Mouse (Mus musculus) gastrocnemius, adult 2 months (tissue): Measurements from ENCODE around the gene Lhfpl2. TPM values are rescaled to one million over a fixed set of nuclear protein-coding genes. Genes with fewer than 3 reads are reported as not detected.
A peak's percentile ranks its signal among the peaks of the same experiment; 100 is the strongest.

Experiments used
- DNase-seq: peaks from one replicate; pipeline ENCODE4 v3.0.0; 2022
- H3K27ac ChIP-seq: fragments of 200-600 bp; 2 replicates; pipeline ENCODE4 v1.8.1; 2022; ENCODE audit warnings: mild to moderate bottlenecking
- H3K4me3 ChIP-seq: fragments of 200-600 bp; 2 replicates; pipeline ENCODE4 v1.8.1; 2022; ENCODE audit warnings: mild to moderate bottlenecking, moderate library complexity
- CTCF ChIP-seq: fragments of 200-600 bp; IDR thresholded peaks from 2 replicates; pipeline ENCODE4 v1.8.1; 2022; ENCODE audit warnings: antibody characterized with exemption, mild to moderate bottlenecking, moderate library complexity
- intact Hi-C: fragments of 180-260 bp; cut with DNase I; formaldehyde crosslinking; loops from one replicate; pipeline ENCODE4 v1.15.1; 2025
- total RNA-seq, 2 experiments: library from RNA; stranded (reverse); gene quantifications; 2 replicates each; pipeline ENCODE4 v1.2.3; 2021

Lhfpl2 gene
- total RNA-seq, 2 experiments from 2014 or later: 1.5 to 4.2 TPM

- H3K27ac ChIP-seq: peak overlapping the region; percentile 77
- peak; percentile 83 for DNase-seq
- H3K4me3 ChIP-seq: peak overlapping the region; percentile 63
- no peak for TF ChIP-seq CTCF
- intact Hi-C loops: no loop called here
Observed at GRCm38 (mm10) chr13:94178401-94179040, 120.9 kb downstream of the Lhfpl2 start.

- intact Hi-C loops: no loop called here
- no peak for TF ChIP-seq CTCF
- DNase-seq: no peak
Observed at GRCm38 (mm10) chr13:94180477-94181420, 123.2 kb downstream of the Lhfpl2 start.

GRCm38 (mm10) chr13:94182026-94182425 lies 124.4 kb downstream of the Lhfpl2 start:
- no peak overlapping the region for H3K27ac ChIP-seq
- intact Hi-C loops: no loop called here
- no peak for TF ChIP-seq CTCF
- H3K4me3 ChIP-seq: no peak overlapping the region
- no peak for DNase-seq

More at GRCm38 (mm10) chr13:94180477-94181420, 123.2 kb downstream of the Lhfpl2 start:
- no peak overlapping the region for H3K4me3 ChIP-seq
- H3K27ac ChIP-seq: no peak overlapping the region

- Histone ChIP-seq H3K4me3 (no peak overlapping the region), H3K27ac (peak overlapping the region; percentile 82)
- intact Hi-C loops: no loop called here
- DNase-seq: peak; percentile 73
- TF ChIP-seq CTCF: no peak
Observed at GRCm38 (mm10) chr13:94183372-94184021, 125.9 kb downstream of the Lhfpl2 start.

GRCm38 (mm10) chr13:94184726-94185456 lies 127.3 kb downstream of the Lhfpl2 start:
- no peak for TF ChIP-seq CTCF
- intact Hi-C loops: no loop called here
- Histone ChIP-seq H3K27ac (peak overlapping the region; percentile 82), H3K4me3 (no peak overlapping the region)
- no peak for DNase-seq

GRCm38 (mm10) chr13:94185631-94186030 lies 128.0 kb downstream of the Lhfpl2 start:
- no peak for DNase-seq
- no peak for TF ChIP-seq CTCF
- intact Hi-C loops: no loop called here
- Histone ChIP-seq H3K4me3 (no peak overlapping the region), H3K27ac (peak overlapping the region; percentile 59)

GRCm38 (mm10) chr13:94188200-94189086 lies 130.8 kb downstream of the Lhfpl2 start:
- DNase-seq: no peak
- no peak for TF ChIP-seq CTCF
- intact Hi-C loops: no loop called here
- Histone ChIP-seq H3K27ac (no peak overlapping the region), H3K4me3 (no peak overlapping the region)

GRCm38 (mm10) chr13:94190386-94190785 lies 132.8 kb downstream of the Lhfpl2 start:
- intact Hi-C loops: no loop called here
- Histone ChIP-seq H3K27ac (no peak overlapping the region), H3K4me3 (no peak overlapping the region)
- DNase-seq: no peak
- no peak for TF ChIP-seq CTCF

GRCm38 (mm10) chr13:94193227-94193626 lies 135.6 kb downstream of the Lhfpl2 start:
- H3K27ac ChIP-seq: no peak overlapping the region
- DNase-seq: no peak
- H3K4me3 ChIP-seq: no peak overlapping the region
- no peak for TF ChIP-seq CTCF
- intact Hi-C loops: no loop called here

- TF ChIP-seq CTCF: no peak
- intact Hi-C loops: no loop called here
- DNase-seq: no peak
- no peak overlapping the region for H3K4me3 ChIP-seq
- no peak overlapping the region for H3K27ac ChIP-seq
Observed at GRCm38 (mm10) chr13:94198616-94199015, 141.0 kb downstream of the Lhfpl2 start.

GRCm38 (mm10) chr13:94199829-94200228 lies 142.2 kb downstream of the Lhfpl2 start:
- intact Hi-C loops: loop anchor here (10.0 kb wide), 3 partner anchors 135 to 405 kb away; no protein-coding TSS in a partner anchor
- Histone ChIP-seq H3K27ac (no peak overlapping the region), H3K4me3 (no peak overlapping the region)
- DNase-seq: no peak
- no peak for TF ChIP-seq CTCF
